Mouse (Mus musculus): ENCODE results near the gene Tigd3. TPM values are rescaled to one million over a fixed set of nuclear protein-coding genes. Genes with fewer than 3 reads are reported as not detected.

Tigd3 gene
- total RNA-seq, 1 experiment from 2014 or later, result 2.8 TPM

DNA sequence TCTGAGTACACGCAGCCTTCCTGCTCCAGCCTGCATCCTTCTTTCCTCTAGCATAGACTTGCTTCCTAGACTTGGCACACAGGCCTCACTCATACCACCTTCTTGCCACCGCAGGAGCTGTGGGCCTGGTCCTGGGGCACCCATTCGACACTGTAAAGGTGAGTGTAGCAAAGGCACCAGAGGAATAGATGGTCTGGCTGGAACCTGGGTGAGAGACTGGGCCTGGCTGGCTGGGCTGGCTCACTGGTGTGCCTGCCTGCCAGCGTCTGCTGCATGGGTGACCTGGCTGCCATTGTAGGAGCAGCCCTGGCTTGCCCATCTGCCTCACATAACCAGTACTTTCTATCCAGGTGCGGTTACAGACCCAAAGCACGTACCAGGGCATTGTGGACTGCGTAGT is 14.2 kb downstream of the Tigd3 start:
- no peak for ATAC-seq (replicated peaks; ENCODE audit: low read depth, poor library complexity, severe bottlenecking)

GRCm38 (mm10) chr19:5878916-5879315 is 15.0 kb downstream of the Tigd3 start:
- ATAC-seq (replicated peaks; ENCODE audit: low read depth, poor library complexity, severe bottlenecking), result no peak

DNA sequence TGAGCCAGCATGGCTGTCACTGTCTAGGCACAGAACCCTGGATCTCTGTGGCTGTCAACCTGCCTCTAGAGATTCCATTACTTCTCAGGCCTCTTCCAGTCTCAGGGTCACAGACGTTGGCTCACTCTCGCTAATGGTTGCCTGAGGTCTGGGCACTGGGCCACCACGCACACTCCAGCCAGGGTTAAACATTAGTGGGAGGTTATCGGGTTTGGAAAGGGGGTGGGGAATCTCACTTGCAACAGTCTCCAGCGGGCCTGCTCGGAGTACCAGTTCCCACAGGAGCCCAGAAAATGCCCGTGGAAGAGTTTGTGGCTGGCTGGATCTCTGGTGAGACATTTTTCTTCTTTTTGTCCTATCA is 15.6 kb downstream of the Tigd3 start:
- ATAC-seq (replicated peaks; ENCODE audit: low read depth, poor library complexity, severe bottlenecking), result no peak

DNA sequence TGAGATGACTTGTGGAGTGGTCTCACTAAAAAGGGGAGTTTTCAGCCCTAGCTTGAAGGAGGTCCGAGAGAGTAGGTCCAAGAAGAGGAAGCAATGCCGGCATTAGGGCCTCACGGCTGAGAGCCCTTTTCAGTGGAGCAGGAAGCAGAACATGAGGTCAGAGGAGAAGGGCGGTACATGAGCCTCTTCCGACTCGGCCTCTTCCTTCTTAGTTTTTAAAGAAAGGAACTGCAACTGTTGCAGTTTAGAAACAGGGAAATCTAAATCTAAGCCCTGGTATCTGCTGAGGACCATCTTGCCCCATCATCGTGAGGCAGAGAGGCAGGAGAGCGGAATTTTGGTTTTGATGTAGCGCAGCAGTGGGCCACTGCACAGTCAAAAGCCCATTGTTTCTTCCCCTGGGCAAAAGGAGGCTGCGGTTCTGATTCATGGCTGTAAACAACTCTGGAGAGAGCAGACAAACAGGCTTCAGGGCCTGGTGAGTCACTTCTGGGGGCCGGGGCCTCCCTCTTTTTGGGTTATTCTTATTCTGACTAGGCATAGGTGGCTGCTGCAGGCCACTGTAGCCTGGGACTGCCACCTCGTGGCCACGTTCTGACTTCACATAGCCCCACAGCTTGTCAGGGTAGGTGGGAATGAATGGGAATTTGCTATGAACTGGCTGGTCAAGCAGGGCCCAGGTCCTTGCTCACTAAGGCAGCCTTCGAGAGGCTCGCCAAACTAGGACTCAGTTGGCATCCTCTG is 16.2 kb downstream of the Tigd3 start, which contains the start of gene Slc25a45:
Gene Slc25a45, plus strand, starts transcription at position 191 of the 744 bp plus-strand sequence.
- ATAC-seq (replicated peaks; ENCODE audit: low read depth, poor library complexity, severe bottlenecking), result peak; percentile 64

DNA sequence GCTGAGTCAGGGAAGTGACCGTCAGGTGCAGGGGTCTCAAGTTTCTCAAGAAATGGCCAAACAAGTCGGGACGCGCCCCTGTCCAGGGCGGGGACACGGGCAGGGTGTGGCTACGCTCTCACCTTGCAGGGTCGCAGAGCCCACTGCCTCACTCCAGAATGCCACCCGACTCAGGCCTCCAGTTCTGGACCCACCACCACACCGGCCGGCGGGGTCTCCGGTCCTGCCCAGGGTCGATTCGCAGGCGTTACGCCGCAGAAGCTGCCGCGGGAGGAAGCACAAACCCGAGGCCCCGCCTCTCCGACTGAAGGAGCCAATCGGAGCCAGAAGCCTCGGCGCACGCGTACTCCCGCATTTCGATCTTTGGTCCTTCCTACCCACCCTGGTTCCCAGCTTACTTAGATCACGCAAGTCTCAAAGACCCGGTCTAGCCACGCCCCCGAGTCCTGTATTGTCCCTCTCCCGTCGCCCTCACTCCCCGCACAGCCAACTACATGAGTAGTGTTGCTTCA is 18.9 kb downstream of the Tigd3 start, which contains the start of gene Frmd8:
Gene Frmd8, minus strand, starts transcription at position 306 of the 512 bp plus-strand sequence.
- ATAC-seq (replicated peaks; ENCODE audit: low read depth, poor library complexity, severe bottlenecking), result peak; percentile 79

DNA sequence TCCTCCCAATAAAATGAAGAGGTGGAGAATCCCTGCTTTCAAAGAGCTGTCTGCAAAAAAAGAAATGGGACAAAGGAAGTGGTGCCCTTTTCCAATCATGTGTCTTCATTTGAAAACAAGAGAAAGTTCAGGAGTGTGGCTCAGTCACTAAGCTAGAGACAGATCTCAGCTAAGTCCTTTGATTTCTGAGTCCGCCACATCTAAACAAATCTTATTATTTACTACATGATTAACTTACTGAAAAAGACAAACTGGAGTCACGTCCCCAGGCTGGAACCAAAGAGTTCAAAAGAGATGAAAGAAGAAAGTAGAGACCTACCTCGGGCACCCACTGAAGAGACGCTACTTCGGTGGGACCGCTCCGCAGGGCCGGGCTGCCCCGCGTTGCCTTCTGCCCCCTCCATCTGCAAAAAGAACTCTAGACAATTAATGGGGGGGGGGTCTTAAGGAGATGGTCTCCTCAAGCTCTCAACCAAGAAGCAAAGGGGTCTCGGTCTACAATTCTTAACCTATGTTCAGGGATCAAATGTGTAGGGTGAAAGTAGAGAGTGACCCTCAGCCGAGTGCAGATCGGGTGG is 19.5 kb downstream of the Tigd3 start:
- ATAC-seq (replicated peaks; ENCODE audit: low read depth, poor library complexity, severe bottlenecking), result no peak

GRCm38 (mm10) chr19:5872931-5873556 is 20.9 kb downstream of the Tigd3 start:
- ATAC-seq (replicated peaks; ENCODE audit: low read depth, poor library complexity, severe bottlenecking), result no peak

DNA sequence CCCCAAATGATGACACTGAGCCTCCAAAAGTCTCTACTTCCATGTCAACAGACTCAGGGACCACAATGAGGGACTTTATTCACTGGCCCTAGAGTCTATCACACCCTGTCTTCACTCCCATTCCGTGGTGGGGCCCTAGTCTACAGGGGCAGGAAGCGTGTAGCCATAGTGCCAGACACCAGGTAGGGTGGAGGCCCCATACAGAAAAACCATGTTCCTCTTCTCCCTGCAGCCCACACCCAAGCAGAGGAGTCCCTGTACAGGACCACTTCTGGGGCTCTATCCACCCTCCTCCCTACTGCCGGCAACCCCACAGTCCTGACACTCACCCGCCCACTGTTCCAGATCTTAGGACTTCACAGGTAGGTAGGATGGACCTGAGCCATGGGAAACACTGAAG is 21.4 kb downstream of the Tigd3 start:
- no peak for ATAC-seq (replicated peaks; ENCODE audit: low read depth, poor library complexity, severe bottlenecking)

DNA sequence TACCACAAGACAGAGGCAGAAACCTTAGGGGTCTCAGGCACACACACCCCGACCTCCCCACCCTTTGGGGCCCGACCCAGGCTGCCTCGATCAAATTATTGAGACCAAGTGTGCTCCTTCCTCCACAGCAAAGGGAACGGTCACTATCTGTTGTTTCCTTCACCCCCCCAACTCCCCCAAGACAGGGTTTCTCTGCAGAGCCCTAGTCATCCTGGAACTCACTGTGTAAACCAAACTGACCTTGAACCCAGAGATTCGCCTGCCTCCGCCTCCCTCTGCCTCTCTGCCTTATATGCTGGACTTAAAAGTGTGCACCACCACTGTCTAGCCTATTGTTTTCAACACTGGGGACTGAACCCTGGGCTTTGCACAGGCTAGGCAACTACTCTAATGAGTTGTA is 22.3 kb downstream of the Tigd3 start:
- no peak for ATAC-seq (replicated peaks; ENCODE audit: low read depth, poor library complexity, severe bottlenecking)

DNA sequence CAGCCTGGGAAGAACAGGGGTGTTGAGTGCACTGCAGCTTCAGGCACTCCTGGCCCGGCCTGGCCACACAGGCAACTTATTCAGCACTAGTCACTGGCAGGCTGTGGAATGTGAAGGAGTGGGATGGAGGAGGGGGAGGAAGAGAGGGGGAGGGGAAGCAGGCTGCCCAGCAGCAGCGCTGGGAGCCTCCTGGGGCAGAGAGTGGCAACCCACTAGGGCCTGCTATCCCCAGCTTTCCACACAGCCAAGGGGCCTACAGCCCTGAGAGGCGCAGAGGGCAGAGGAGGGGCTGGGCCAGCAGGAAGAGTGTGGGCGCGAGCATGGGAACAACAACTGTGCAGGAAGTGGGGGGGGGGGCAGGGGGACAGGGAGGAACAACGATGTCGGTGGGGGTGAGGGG is 22.7 kb downstream of the Tigd3 start:
- no peak for ATAC-seq (replicated peaks; ENCODE audit: low read depth, poor library complexity, severe bottlenecking)

GRCm38 (mm10) chr19:5868096-5868495 is 25.9 kb downstream of the Tigd3 start:
- no peak for ATAC-seq (replicated peaks; ENCODE audit: low read depth, poor library complexity, severe bottlenecking)

GRCm38 (mm10) chr19:5864710-5865398 is 29.1 kb downstream of the Tigd3 start:
- no peak for ATAC-seq (replicated peaks; ENCODE audit: low read depth, poor library complexity, severe bottlenecking)

- no peak for ATAC-seq (replicated peaks; ENCODE audit: low read depth, poor library complexity, severe bottlenecking)
These were observed 30.2 kb downstream of the Tigd3 start for GRCm38 (mm10) chr19:5863776-5864175.

DNA sequence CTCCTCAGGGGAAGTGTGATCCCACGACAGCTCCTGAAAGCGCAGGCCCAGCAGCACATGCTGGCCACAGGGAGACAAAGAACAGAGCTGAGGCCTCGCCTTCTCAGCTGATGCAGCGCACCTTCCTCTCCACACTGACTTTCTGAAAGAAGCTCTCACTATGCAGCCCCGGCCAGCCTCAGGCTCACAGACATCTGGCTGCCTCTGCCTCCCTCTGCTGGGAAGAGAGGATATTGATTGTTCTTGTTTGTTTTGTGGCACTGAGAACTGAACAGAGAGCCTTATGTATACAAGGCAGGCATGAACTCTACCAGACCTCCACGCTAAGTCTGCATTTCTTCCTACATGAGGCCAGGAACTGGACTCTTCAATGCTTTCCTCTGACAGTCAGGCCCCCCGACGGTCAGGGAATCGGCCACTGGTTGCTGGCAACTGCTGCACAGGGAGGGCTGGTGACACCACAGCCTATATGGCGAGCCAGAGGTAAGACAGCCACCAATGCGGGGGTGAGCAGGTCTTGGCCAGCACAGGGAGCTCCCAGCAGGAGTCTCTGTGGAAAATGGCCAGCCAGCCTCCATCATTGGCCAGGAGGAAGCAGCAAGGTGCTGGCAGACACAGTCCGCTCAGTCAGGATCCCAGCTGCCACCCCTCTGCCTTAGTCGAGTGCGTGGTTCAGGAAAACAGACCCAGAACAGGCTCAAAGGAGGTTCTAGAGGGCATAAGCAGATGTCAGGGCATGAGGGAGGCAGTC is 31.4 kb downstream of the Tigd3 start:
- ATAC-seq (replicated peaks; ENCODE audit: low read depth, poor library complexity, severe bottlenecking), result no peak

DNA sequence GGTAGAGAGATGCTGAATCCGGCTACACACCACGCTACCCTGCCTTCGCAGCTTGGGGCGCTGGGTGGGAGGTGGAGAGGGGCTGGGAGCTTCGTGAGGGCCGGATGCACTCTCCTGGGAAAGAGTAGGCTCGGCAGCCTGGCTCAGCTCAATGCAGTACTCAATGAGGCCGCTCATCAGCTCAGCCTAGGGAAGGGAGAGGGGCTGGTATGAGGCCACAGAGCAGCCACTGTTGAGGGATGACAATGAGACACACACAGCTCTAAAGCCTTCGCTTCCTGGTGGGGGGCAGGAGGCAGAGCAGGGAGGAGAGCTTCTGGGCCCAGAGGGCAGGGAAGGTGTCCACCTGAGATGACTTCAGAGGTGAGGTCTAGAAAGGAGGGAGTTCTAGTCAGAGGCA is 37.3 kb downstream of the Tigd3 start:
- no peak for ATAC-seq (replicated peaks; ENCODE audit: low read depth, poor library complexity, severe bottlenecking)

- ATAC-seq (replicated peaks; ENCODE audit: low read depth, poor library complexity, severe bottlenecking), result no peak
These were observed 41.8 kb downstream of the Tigd3 start for GRCm38 (mm10) chr19:5852035-5852722.

GRCm38 (mm10) chr19:5851481-5851971 is 42.4 kb downstream of the Tigd3 start:
- no peak for ATAC-seq (replicated peaks; ENCODE audit: low read depth, poor library complexity, severe bottlenecking)

DNA sequence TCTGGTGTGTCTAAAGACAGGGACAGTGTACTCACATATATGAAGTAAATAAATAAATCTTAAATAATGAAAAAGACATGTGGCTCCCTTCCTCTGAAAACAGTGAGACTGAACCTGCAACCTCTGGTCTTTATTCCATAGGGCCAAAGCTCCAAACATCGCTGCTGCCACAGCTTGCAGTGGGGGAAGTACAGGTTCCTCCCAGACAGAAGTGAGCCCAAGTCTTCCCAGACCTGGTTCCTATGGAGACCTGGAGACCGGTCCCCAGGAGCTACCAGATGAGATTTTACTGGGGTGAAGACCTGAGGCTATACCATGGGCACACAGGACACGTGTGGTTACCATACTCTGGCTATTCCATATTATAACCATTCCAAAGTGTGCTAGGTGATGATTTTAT is 43.1 kb downstream of the Tigd3 start:
- no peak for ATAC-seq (replicated peaks; ENCODE audit: low read depth, poor library complexity, severe bottlenecking)

DNA sequence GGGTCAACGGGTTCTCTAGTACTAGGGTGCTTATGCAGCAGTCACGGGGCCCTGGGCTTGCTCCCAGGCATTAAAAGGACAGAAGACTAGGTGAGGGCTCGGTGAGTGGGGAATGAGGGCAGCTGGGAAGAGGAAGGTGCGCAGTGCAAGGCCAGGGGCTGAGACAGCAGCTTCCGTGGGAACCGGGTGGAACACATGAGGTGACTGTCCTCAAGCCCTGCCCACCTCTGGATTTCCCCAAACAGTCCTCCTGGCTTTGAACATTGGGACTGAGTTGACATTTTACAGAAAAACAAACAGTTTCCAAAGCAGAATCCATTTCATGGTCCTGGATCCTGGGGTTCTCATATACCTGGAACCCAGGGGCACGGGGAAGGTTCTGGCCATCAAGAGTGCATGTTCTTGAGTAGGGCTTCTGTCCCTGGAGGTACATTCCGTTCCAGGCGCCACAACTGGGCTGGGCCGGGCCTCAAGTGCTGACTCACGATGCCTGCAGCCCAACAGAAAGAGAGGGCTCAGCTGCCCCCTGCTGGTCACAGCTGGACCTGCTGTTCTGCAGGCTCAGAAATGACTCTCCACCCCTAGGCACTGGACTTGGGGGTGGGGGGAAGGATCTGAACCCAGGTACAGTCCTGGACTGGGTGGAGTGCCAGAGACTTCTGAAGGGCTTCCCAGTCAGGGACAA is 44.0 kb downstream of the Tigd3 start:
- peak; percentile 39 for ATAC-seq (replicated peaks; ENCODE audit: low read depth, poor library complexity, severe bottlenecking)

Data from common myeloid progenitor, adult 5-6 weeks (primary cell).